Mouse (Mus musculus): ENCODE measurements at regions not wholly inside any gene's neighbourhood (a gene's known extent, or its start where the extent isn't known, plus 50 kb on each side); places are given as distances from the start of the nearest gene placed in this dataset.

GRCm38 (mm10) chr1:151125028-151125659 is 57.2 kb upstream of the Gm47985 start:
- Histone ChIP-seq H3K9me3 (replicated peaks) (no peaks in the 10 kb centered on the region), H3K36me3 (no peaks in the 10 kb centered on the region), H3K27me3 (replicated peaks) (no peaks in the 10 kb centered on the region), H3K4me1 (peaks cover 36% of the 10 kb centered on the region), H3K4me3 (no peak overlapping the region), H3K9ac (no peak overlapping the region), H3K27ac (no peak overlapping the region), H3K4me2 (no peak overlapping the region)
- 83% methylated on average over 9 of the region's 9 CpGs for WGBS (ENCODE audit: insufficient replicate concordance)
- no peak for ATAC-seq

GRCm38 (mm10) chr1:151125764-151126485 is 56.4 kb upstream of the Gm47985 start:
- Histone ChIP-seq H3K36me3 (no peaks in the 10 kb centered on the region), H3K9me3 (replicated peaks) (no peaks in the 10 kb centered on the region), H3K27me3 (replicated peaks) (no peaks in the 10 kb centered on the region), H3K4me3 (no peak overlapping the region), H3K4me2 (no peak overlapping the region), H3K4me1 (peaks cover 44% of the 10 kb centered on the region), H3K27ac (peak overlapping the region; percentile 59; the same call in 1 of the 2 replicates), H3K9ac (no peak overlapping the region)
- 55% methylated on average over 3 of the region's 3 CpGs for WGBS (ENCODE audit: insufficient replicate concordance)
- no peak for ATAC-seq

GRCm38 (mm10) chr1:151126756-151127155 is 55.6 kb upstream of the Gm47985 start:
- Histone ChIP-seq H3K9me3 (replicated peaks) (no peaks in the 10 kb centered on the region), H3K27me3 (replicated peaks) (no peaks in the 10 kb centered on the region), H3K9ac (no peak overlapping the region; the same call in 1 of the 2 replicates), H3K4me2 (peak overlapping the region; percentile 27), H3K4me1 (peaks cover 52% of the 10 kb centered on the region), H3K36me3 (no peaks in the 10 kb centered on the region), H3K4me3 (no peak overlapping the region), H3K27ac (peak overlapping the region; percentile 68)
- ATAC-seq, result peak; percentile 69
- WGBS (ENCODE audit: insufficient replicate concordance), result 12% methylated on average over 1 of the region's 1 CpGs

GRCm38 (mm10) chr1:151128005-151128404 is 54.3 kb upstream of the Gm47985 start:
- no peak overlapping the region for H3K4me2 ChIP-seq
- H3K4me1 ChIP-seq, result peaks cover 63% of the 10 kb centered on the region
- H3K9me3 ChIP-seq (replicated peaks), result no peaks in the 10 kb centered on the region
- H3K27me3 ChIP-seq (replicated peaks), result no peaks in the 10 kb centered on the region
- H3K4me3 ChIP-seq, result no peak overlapping the region
- peak overlapping the region; percentile 69 for H3K27ac ChIP-seq
- no peak overlapping the region for H3K9ac ChIP-seq
- H3K36me3 ChIP-seq, result no peaks in the 10 kb centered on the region
- ATAC-seq, result no peak
- 70% methylated on average over 5 of the region's 5 CpGs for WGBS (ENCODE audit: insufficient replicate concordance)

- H3K4me2 ChIP-seq, result peak overlapping the region; percentile 7; the same call in 1 of the 2 replicates
- no peaks in the 10 kb centered on the region for H3K9me3 ChIP-seq (replicated peaks)
- ATAC-seq, result peak; percentile 64
- peak overlapping the region; percentile 58 for H3K27ac ChIP-seq
- H3K36me3 ChIP-seq, result no peaks in the 10 kb centered on the region
- no peak overlapping the region for H3K9ac ChIP-seq
- H3K4me3 ChIP-seq, result no peak overlapping the region
- H3K27me3 ChIP-seq (replicated peaks), result no peaks in the 10 kb centered on the region
- H3K4me1 ChIP-seq, result peaks cover 63% of the 10 kb centered on the region
Measured at GRCm38 (mm10) chr1:151128955-151129354, 53.4 kb upstream of the Gm47985 start.

GRCm38 (mm10) chr1:151130036-151130435 is 52.3 kb upstream of the Gm47985 start:
- H3K9me3 ChIP-seq (replicated peaks), result no peaks in the 10 kb centered on the region
- no peak overlapping the region for H3K4me3 ChIP-seq
- H3K36me3 ChIP-seq, result no peaks in the 10 kb centered on the region
- WGBS (ENCODE audit: insufficient replicate concordance), result 38% methylated on average over 6 of the region's 6 CpGs
- peak; percentile 33; the same call in 1 of the 2 replicates for ATAC-seq
- no peak overlapping the region for H3K4me2 ChIP-seq
- H3K4me1 ChIP-seq, result peaks cover 63% of the 10 kb centered on the region
- H3K27me3 ChIP-seq (replicated peaks), result no peaks in the 10 kb centered on the region
- 0 out of 2 replicates have a peak overlapping the region, but pooled peaks have one; percentile 7 for H3K9ac ChIP-seq
- peak overlapping the region; percentile 72 for H3K27ac ChIP-seq

GRCm38 (mm10) chr1:151130845-151131626 is 51.3 kb upstream of the Gm47985 start:
- no peaks in the 10 kb centered on the region for H3K36me3 ChIP-seq
- peak overlapping the region; percentile 36; the same call in 1 of the 2 replicates for H3K9ac ChIP-seq
- 55% methylated on average over 5 of the region's 5 CpGs for whole genome bisulfite sequencing (ENCODE audit: insufficient replicate concordance)
- peak overlapping the region; percentile 36 for H3K4me2 ChIP-seq
- H3K9me3 ChIP-seq (replicated peaks), result no peaks in the 10 kb centered on the region
- 0 out of 2 replicates have a peak overlapping the region, but pooled peaks have one; percentile 3 for H3K27ac ChIP-seq
- H3K27me3 ChIP-seq (replicated peaks), result no peaks in the 10 kb centered on the region
- H3K4me3 ChIP-seq, result no peak overlapping the region
- ATAC-seq, result no peak
- peaks cover 60% of the 10 kb centered on the region for H3K4me1 ChIP-seq

- peak overlapping the region; percentile 36; the same call in 1 of the 2 replicates for H3K9ac ChIP-seq
- ATAC-seq, result peak; percentile 77
- H3K4me3 ChIP-seq, result no peak overlapping the region
- H3K4me2 ChIP-seq, result peak overlapping the region; percentile 36
- no peaks in the 10 kb centered on the region for H3K9me3 ChIP-seq (replicated peaks)
- peaks cover 1% of the 10 kb centered on the region; the same call in 1 of the 2 replicates for H3K27me3 ChIP-seq (replicated peaks)
- H3K27ac ChIP-seq, result 0 out of 2 replicates have a peak overlapping the region, but pooled peaks have one; percentile 3
- no peaks in the 10 kb centered on the region for H3K36me3 ChIP-seq
- WGBS (ENCODE audit: insufficient replicate concordance), result 40% methylated on average over 4 of the region's 4 CpGs
- peaks cover 55% of the 10 kb centered on the region for H3K4me1 ChIP-seq
Measured at GRCm38 (mm10) chr1:151131627-151132284, 50.6 kb upstream of the Gm47985 start.

Data from liver, embryonic 12.5 days (tissue).